Mouse (Mus musculus): ENCODE results near the gene Selenom.

Gene Selenom

GRCm38 (mm10) chr11:3516859-3517845, 2.7 kb downstream of the Selenom start:
- H3K9me3 ChIP-seq (ENCODE audit: low read length): no peaks in the 10 kb centered on the region
- H3K36me3 ChIP-seq (ENCODE audit: insufficient read depth, low read length): peaks cover 38% of the 10 kb centered on the region
- peaks cover 65% of the 10 kb centered on the region for H3K4me1 ChIP-seq (replicated peaks; ENCODE audit: low read depth, low read length)
- TF ChIP-seq CTCF (conservative IDR thresholded peaks at IDR 0.05; ENCODE audit: low read length) (no peak), POU5F1 (IDR thresholded peaks at IDR 0.05; ENCODE audit: borderline replicate concordance, low read length) (no peak), NANOG (IDR thresholded peaks at IDR 0.05; ENCODE audit: borderline replicate concordance, low read length) (no peak)
- peak overlapping the region; percentile 68 for H3K4me3 ChIP-seq (replicated peaks; ENCODE audit: low read length)
- peaks cover 61% of the 10 kb centered on the region for H3K27me3 ChIP-seq (ENCODE audit: insufficient read depth, low read length)

GRCm38 (mm10) chr11:3517846-3518732, 3.6 kb downstream of the Selenom start:
- H3K4me3 ChIP-seq (replicated peaks; ENCODE audit: low read length): peak overlapping the region; percentile 68
- H3K4me1 ChIP-seq (replicated peaks; ENCODE audit: low read depth, low read length): peaks cover 67% of the 10 kb centered on the region
- TF ChIP-seq NANOG (IDR thresholded peaks at IDR 0.05; ENCODE audit: borderline replicate concordance, low read length) (no peak), CTCF (conservative IDR thresholded peaks at IDR 0.05; ENCODE audit: low read length) (no peak), POU5F1 (IDR thresholded peaks at IDR 0.05; ENCODE audit: borderline replicate concordance, low read length) (no peak)
- peaks cover 61% of the 10 kb centered on the region for H3K27me3 ChIP-seq (ENCODE audit: insufficient read depth, low read length)
- H3K9me3 ChIP-seq (ENCODE audit: low read length): no peaks in the 10 kb centered on the region
- H3K36me3 ChIP-seq (ENCODE audit: insufficient read depth, low read length): peaks cover 47% of the 10 kb centered on the region

- H3K4me3 ChIP-seq (replicated peaks; ENCODE audit: low read length): no peak overlapping the region
- H3K9me3 ChIP-seq (ENCODE audit: low read length): no peaks in the 10 kb centered on the region
- peaks cover 58% of the 10 kb centered on the region for H3K36me3 ChIP-seq (ENCODE audit: insufficient read depth, low read length)
- peaks cover 62% of the 10 kb centered on the region for H3K4me1 ChIP-seq (replicated peaks; ENCODE audit: low read depth, low read length)
- H3K27me3 ChIP-seq (ENCODE audit: insufficient read depth, low read length): peaks cover 61% of the 10 kb centered on the region
- no peak for TF ChIP-seq CTCF (conservative IDR thresholded peaks at IDR 0.05; ENCODE audit: low read length)
These were observed 4.7 kb downstream of the Selenom start for GRCm38 (mm10) chr11:3519051-3519726.

GRCm38 (mm10) chr11:3519756-3520398, 5.4 kb downstream of the Selenom start:
- H3K27me3 ChIP-seq (ENCODE audit: insufficient read depth, low read length): peaks cover 60% of the 10 kb centered on the region
- TF ChIP-seq NANOG (IDR thresholded peaks at IDR 0.05; ENCODE audit: borderline replicate concordance, low read length): no peak
- TF ChIP-seq CTCF (conservative IDR thresholded peaks at IDR 0.05; ENCODE audit: low read length): no peak
- H3K4me3 ChIP-seq (replicated peaks; ENCODE audit: low read length): no peak overlapping the region
- no peaks in the 10 kb centered on the region for H3K9me3 ChIP-seq (ENCODE audit: low read length)
- H3K36me3 ChIP-seq (ENCODE audit: insufficient read depth, low read length): peaks cover 65% of the 10 kb centered on the region
- peaks cover 64% of the 10 kb centered on the region for H3K4me1 ChIP-seq (replicated peaks; ENCODE audit: low read depth, low read length)

GRCm38 (mm10) chr11:3520919-3521318, 6.4 kb downstream of the Selenom start:
- Histone ChIP-seq H3K4me3 (replicated peaks; ENCODE audit: low read length) (peak overlapping the region; percentile 45), H3K9me3 (ENCODE audit: low read length) (no peaks in the 10 kb centered on the region), H3K4me1 (replicated peaks; ENCODE audit: low read depth, low read length) (peaks cover 54% of the 10 kb centered on the region), H3K36me3 (ENCODE audit: insufficient read depth, low read length) (peaks cover 75% of the 10 kb centered on the region), H3K27me3 (ENCODE audit: insufficient read depth, low read length) (peaks cover 50% of the 10 kb centered on the region)
- no peak for TF ChIP-seq NANOG (IDR thresholded peaks at IDR 0.05; ENCODE audit: borderline replicate concordance, low read length)
- no peak for TF ChIP-seq CTCF (conservative IDR thresholded peaks at IDR 0.05; ENCODE audit: low read length)
- no peak for TF ChIP-seq POU5F1 (IDR thresholded peaks at IDR 0.05; ENCODE audit: borderline replicate concordance, low read length)

GRCm38 (mm10) chr11:3521339-3522224, 7.1 kb downstream of the Selenom start:
- Histone ChIP-seq H3K27me3 (ENCODE audit: insufficient read depth, low read length) (peaks cover 43% of the 10 kb centered on the region), H3K36me3 (ENCODE audit: insufficient read depth, low read length) (peaks cover 82% of the 10 kb centered on the region), H3K9me3 (ENCODE audit: low read length) (no peaks in the 10 kb centered on the region), H3K4me1 (replicated peaks; ENCODE audit: low read depth, low read length) (peaks cover 47% of the 10 kb centered on the region), H3K4me3 (replicated peaks; ENCODE audit: low read length) (peak overlapping the region; percentile 45)
- no peak for TF ChIP-seq POU5F1 (IDR thresholded peaks at IDR 0.05; ENCODE audit: borderline replicate concordance, low read length)
- no peak for TF ChIP-seq NANOG (IDR thresholded peaks at IDR 0.05; ENCODE audit: borderline replicate concordance, low read length)
- TF ChIP-seq CTCF (conservative IDR thresholded peaks at IDR 0.05; ENCODE audit: low read length): no peak

All from E14TG2a.4 (cell line).